Mouse (Mus musculus): ENCODE measurements at regions not wholly inside any gene's neighbourhood (a gene's known extent, or its start where the extent isn't known, plus 50 kb on each side); places are given as distances from the start of the nearest gene placed in this dataset.

DNA sequence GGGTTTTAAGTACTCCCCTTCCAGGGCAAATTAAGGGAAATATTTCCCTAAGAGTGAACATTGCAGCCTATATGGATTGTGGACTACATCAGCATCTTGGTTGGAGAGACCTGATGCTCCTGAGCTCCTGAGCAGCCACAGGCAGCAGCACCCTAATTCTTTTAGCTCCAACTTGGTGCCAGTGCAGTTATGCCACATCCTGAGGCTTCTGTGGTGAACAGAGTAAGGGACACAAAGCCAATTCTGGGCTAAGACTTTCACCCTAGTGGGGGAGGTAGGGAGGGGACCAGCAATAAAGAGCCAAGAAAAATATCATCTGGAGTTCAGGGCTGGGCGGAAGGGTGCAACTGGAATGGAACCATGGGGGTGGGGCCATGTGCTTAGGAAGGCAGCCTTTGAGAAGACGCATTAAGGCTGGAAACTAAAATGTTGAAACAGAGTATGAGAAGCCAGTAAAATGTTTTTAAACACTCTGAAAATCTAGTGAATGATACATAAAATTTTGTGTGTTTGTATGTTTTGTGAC, 182.1 kb upstream of the Jun start:
- no peak for DNase-seq

DNA sequence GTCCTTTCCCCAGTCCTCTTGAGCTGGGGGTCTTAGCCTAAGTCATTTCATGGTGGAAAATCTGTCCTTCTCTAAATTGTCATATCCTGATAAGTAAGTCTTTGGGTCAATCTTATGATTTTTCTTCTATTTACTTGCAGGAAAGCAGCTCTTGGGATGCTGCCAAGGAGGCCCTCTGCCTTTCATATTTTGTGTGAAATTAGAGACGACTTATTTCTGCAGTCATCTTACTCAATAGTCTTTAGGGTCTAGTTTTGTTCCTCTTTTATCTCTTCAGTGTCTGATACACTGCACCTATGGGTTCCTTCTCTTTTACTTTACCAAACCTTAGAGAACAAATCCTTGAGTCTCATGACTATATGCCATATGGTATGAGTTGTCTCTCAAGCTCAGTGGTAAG, 196.0 kb upstream of the Jun start:
- no peak for DNase-seq

GRCm38 (mm10) chr4:95249031-95249430, 197.0 kb upstream of the Jun start:
- no peak for DNase-seq

DNA sequence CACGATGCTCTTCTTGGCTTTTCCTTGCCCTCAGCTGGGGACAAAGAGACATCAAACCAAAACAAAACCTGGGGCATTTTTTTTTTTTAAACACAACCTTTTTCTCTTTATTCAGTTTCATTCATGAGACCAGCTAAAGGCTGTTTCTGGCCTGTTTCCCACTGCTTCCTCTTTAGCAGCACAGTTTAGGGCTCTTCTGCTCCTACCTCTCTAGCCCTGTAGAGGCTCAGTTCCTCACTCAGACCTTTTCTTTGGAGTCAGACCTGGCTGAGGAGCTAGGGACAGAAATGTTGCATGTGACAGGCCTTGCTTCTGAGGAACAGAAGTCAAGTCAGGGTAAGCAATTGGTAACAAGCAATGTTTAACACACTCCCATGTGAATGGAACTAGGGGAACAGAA, 198.1 kb upstream of the Jun start:
- DNase-seq: no peak

DNA sequence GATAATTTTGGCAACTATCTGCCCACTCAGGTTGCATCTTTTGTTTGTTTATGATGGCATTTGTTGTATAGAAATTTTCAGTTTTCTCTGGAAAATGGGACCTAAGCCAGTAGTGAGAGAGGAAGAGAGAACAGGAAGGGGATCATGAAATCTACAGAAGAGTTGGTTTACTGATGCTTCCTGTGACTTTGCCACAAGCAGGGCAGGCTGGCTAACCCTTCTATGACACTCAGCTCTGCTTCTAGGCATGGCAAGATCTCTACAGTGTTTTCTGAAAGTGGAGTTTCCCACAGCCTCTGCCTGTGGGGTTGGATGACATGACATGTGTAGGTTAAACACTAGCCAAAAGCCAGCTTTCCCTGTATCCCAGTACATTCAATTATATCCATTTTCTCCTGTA, 217.7 kb upstream of the Jun start:
- no peak for DNase-seq

GRCm38 (mm10) chr4:95270389-95270788, 218.4 kb upstream of the Jun start:
- no peak for DNase-seq

- no peak for DNase-seq
Measured at GRCm38 (mm10) chr4:95276231-95276630, 224.2 kb upstream of the Jun start.

DNA sequence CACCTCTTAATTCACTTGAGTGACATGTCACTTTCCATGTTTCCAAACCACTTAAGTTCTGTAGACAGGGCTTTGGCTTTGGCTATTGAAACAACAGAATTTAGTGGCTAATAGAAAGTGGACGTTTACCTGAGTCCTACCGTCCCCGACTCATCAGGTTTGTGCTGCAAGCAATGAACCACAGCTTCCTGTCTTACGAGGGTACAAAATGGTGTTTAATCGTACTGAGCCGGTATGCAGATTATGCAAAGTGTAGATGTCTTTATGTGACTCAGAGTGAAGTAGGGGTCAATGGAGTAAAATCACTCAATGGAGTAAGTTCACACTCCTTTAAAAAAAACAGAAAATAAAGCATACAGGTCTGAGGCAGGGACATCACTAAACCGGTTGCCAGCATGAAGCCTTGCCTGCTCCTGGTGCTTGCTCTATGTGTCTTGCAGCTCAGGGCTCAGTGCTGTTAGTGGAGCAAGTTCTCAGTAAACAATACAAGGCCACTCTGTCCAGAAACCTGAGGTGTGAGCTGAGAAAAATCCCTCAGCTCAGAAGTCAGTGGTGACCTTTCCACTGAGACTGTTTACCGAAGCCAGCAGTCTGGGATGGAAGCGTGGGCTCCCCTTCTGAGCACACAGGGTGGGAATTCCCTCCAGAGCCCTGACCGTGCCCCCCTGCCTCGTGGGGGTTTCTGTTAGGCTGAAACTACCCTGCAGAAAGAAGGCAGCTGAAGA, 226.1 kb upstream of the Jun start:
- DNase-seq: peak in 1 of 2 experiments; percentile 18

DNA sequence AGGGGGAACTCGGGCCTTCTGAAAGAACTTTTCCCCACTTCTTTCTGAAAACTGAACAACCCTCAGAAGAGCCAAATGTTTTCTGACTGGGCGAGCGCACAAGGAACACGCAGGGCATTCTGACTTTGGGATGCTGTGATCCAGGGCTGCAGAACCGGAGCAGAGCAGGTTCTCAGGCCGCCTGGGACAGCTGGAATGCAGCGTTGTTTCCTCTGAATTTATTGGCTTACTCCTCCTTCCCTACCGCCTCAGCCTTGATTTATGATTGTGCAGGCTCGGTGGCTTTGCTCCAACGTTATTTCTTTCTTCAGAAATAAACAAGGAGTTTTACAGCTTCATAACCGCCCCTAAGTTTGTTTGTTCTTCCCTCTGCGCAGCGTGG, 226.7 kb upstream of the Jun start:
- no peak for DNase-seq

GRCm38 (mm10) chr4:95279200-95279599, 227.2 kb upstream of the Jun start:
- DNase-seq: no peak

GRCm38 (mm10) chr4:95282083-95282482, 230.1 kb upstream of the Jun start:
- DNase-seq: no peak

DNA sequence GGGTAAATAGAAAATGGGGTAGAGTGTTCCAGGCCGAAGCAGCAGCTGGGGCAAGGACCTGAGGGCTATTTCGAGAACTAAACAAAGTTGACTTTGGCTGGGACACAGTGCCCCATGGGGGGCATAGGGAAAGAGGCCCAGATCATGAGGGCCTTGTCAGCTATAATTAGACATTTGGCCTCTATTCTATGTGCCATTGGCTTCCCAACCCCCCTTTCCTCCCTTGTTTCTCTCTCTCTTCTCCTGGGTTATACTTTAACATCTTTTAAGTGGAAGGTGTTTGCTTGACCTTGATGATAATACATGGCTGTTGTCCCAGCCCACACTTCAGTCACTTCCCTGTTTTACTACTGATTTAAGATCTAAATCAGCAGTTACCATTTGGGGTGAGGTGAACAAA, 231.8 kb upstream of the Jun start:
- no peak for DNase-seq

DNA sequence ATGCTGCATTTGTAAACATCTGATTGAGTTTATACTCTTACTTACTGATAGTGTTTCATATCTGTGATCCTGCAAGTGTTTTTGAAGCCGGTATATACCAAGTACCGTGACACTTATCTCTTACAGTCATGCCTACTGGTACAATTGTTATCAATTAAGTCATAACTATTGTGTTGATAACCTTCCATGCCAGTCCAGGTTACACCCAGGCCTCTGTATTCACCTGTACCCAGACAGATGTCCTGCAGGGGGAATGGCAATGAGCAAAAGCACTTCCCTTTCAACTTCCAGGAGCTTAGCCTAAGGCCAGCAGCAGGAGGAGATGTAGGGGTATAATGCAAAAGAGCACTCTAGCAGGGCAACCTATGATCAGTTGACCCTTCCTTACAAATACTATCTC, 232.2 kb upstream of the Jun start:
- no peak for DNase-seq

DNA sequence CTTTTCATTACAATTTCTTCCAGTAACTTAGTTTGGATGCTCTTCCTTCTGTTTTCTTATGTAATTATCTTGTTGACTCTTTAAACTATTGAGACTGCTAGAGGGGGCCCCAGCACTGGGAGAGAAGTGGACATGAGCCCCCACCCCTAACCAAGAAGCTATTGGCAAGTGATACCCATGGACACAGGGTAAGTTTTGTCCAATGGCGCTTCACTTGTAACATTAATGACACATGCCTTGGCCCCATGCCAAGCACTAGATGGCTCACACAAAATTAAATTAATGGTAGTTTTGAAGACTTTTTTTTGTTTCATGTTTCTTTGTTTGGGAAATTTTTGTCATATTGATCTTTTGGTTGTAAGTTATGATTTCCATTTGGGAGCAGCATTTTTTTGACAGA, 232.7 kb upstream of the Jun start:
- DNase-seq: no peak

- DNase-seq: no peak
Measured at GRCm38 (mm10) chr4:95290321-95290720, 238.3 kb upstream of the Jun start.

DNA sequence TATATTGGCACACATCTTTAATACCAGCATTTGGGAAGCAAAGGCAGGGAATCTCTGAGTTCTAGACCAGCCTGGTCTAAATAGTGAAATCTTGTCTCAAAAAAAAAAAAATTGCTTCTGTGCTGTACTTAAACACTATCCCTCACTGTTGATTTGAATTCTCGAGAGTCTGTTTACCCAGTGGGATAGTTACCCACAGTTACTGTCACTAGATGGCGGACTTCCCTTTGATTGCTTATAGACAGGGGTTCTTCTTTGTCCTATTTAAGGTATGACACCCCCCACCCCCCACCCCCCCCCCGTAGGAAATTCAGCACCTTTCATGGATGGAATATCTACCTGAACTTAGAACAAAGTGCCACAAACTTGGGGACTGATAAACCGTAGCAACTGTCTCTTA, 242.1 kb upstream of the Jun start:
- no peak for DNase-seq

DNA sequence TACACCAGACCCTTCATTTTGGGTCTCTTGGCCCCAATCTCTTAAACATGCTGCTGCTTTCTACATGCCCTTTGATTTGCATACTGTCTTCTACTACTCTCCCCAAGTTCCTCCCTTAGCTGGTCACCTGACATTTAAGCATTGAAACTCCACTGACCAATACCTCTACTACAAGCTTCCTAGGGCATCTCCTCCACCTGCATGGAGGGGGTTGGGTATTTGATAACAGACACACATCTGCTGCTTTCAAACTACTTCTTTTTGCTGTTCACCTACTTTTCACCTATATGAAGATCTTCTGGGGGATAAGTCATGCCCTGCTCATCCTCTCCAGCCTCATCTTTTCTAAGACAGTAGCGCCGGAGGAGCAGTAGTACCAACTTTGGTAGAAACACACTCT, 249.9 kb upstream of the Jun start:
- peak in 1 of 2 experiments; percentile 5 for DNase-seq

- DNase-seq: peak; percentile 51 to 61
Measured at GRCm38 (mm10) chr4:95303337-95303736, 251.3 kb upstream of the Jun start.

- no peak for DNase-seq
Measured at GRCm38 (mm10) chr4:95304006-95304405, 252.0 kb upstream of the Jun start.

DNA sequence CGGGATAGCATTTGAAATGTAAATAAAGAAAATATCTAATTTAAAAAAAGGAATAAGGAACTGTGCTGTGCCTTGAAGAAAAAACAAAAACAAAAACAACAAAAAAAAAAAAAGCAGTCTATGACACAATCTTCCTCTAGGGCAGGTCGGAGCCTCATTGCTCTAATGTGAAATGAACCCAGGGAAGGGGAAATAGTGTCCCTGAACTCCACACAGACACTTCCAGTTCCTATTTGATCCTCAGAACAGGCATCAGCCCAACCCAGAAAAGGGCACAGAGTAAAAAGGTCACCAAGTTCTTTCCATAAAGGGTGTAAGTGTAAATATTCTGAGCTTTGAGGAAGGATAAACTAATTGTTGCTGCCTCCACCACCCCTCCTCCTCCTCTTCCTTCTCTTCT, 250.2 kb upstream of the Fggy start:
- no peak for DNase-seq

- no peak for DNase-seq
Measured at GRCm38 (mm10) chr4:95308469-95308895, 248.8 kb upstream of the Fggy start.

- no peak for DNase-seq
Measured at GRCm38 (mm10) chr4:95310410-95310809, 246.9 kb upstream of the Fggy start.

- no peak for DNase-seq
Measured at GRCm38 (mm10) chr4:95317821-95318290, 239.5 kb upstream of the Fggy start.

DNA sequence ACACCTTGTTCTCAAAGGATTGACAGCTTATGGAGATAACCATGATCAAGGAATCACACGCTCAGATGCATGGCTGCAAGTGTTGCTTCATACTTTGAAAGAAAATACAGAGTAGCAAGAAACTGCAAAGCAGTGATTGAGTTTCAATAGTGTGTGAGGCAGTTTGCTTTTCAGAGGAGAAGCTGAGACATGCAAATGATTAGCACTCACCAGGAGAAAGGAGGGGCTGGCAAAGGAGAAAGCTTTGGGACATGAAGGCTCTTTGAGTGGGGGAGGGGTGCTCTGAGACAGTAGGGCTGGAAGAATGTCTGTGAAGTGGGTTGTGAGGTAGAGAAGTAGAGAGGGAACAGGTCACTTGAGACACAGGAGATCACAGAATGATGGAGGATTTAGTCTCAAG, 238.7 kb upstream of the Fggy start:
- DNase-seq: no peak

DNA sequence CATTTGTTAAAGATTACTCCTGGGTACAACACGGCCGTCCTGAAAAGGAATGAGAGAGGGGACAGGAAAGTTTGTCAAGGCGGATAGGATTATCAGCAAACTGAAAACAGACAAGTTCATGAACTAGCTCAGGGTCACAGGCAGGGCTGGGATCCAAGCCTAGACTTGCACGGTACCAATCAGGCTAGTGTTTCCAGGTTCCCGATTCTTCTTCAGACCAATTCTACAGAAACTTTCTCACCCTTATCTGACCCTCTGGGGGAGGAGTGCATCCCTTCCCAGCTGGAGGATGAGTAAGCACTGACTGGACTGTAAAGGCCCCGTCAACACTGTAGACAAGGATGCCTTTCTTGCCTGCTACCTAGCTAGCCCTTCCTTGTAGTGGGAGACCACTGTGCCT, 238.3 kb upstream of the Fggy start:
- DNase-seq: no peak

All from spleen, adult 18-20 months (tissue).